Mouse (Mus musculus) bone marrow macrophage, adult 2 months (primary cell): ENCODE measurements around the gene Arid1b.

Source experiments
- CTCF ChIP-seq: IDR thresholded peaks from 2 replicates; pipeline ENCODE4 v1.5.1; 2012; ENCODE audit warnings: low read depth, mild to moderate bottlenecking, low read length, moderate library complexity
- POLR2A ChIP-seq: IDR thresholded peaks from 2 replicates; pipeline ENCODE4 v1.6.1; 2012; ENCODE audit warnings: mild to moderate bottlenecking, low read depth, low read length, borderline replicate concordance

DNA sequence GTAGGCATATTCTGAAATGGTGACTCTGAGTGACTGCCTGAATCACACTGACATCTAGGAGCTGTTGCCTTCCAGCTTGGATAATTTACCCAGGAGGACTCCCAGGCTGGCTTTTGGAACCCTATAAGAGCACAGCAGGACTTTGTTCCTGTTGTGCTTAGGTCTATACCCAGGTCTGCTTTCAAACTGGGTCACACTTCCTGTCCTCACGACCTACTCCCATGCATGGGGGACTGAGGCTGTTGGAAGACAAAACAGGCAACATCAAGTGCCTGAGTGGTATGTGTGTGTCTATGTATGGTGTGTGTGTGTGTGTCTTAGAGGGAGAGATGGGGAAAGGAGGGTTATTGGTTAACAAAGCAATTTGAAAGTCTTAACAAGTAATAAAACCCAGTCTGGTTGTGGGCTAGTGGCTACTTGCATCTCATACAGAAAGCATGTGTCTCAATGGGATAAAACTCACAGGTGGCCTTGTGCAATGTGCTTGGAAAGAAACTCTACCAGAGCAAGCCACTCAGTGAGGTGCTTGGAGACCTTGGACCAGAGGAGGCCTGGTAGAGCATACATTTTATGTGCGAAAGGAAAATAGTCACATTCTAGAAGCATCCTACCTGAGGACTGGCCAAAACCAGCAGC is 42.2 kb downstream of the Arid1b start:
- TF ChIP-seq POLR2A (no peak), CTCF (no peak)
